Mouse (Mus musculus) limb, embryonic 14.5 days (tissue): ENCODE data around the gene Eva1b. TPM values are rescaled to one million over a fixed set of nuclear protein-coding genes. Genes with fewer than 3 reads are reported as not detected.

Experiments
- ATAC-seq: fragments of 200-750 bp; cut with Nextera tagmentation; 2 replicates; pipeline ENCODE4 v1.8.0; 2017; ENCODE audit warnings: low read depth, moderate number of reproducible peaks, moderate TSS enrichment; ENCODE audit not compliant: low FRiP score
- DNase-seq: peaks from one replicate; pipeline ENCODE4 v3.0.0-alpha.2; 2015; ENCODE audit warnings: low spot score
- H3K27ac ChIP-seq: fragments of 300-500 bp; sonication (generic); replicated peaks from 2 replicates; pipeline ENCODE4 v1.5.1; 2014; ENCODE audit warnings: low read depth, mild to moderate bottlenecking, low read length, moderate library complexity, mixed read lengths
- H3K27me3 ChIP-seq: fragments of 300-500 bp; sonication (generic); 2 replicates; pipeline ENCODE4 v1.6.1; 2014; ENCODE audit warnings: low read length, mixed read lengths; ENCODE audit not compliant: control insufficient read depth, insufficient read depth
- H3K36me3 ChIP-seq: fragments of 300-500 bp; sonication (generic); 2 replicates; pipeline ENCODE4 v1.6.1; 2014; ENCODE audit warnings: mild to moderate bottlenecking, low read length, moderate library complexity, mixed read lengths; ENCODE audit not compliant: control insufficient read depth, insufficient read depth
- H3K4me1 ChIP-seq: fragments of 300-500 bp; sonication (generic); 2 replicates; pipeline ENCODE4 v1.6.1; 2014; ENCODE audit warnings: antibody characterized with exemption, low read length, mixed read lengths; ENCODE audit not compliant: control insufficient read depth, insufficient read depth
- H3K4me2 ChIP-seq: fragments of 300-500 bp; sonication (generic); replicated peaks from 2 replicates; pipeline ENCODE4 v1.6.1; 2014; ENCODE audit warnings: low read depth, mild to moderate bottlenecking, low read length, moderate library complexity; ENCODE audit not compliant: severe bottlenecking
- H3K4me3 ChIP-seq: fragments of 300-500 bp; sonication (generic); replicated peaks from 2 replicates; pipeline ENCODE4 v1.5.1; 2014; ENCODE audit warnings: low read length
- H3K9ac ChIP-seq: fragments of 300-500 bp; sonication (generic); 2 replicates; pipeline ENCODE4 v1.6.1; 2014; ENCODE audit warnings: mild to moderate bottlenecking, low read depth, low read length, moderate library complexity; ENCODE audit not compliant: severe bottlenecking
- H3K9me3 ChIP-seq: fragments of 300-500 bp; sonication (generic); 2 replicates; pipeline ENCODE4 v1.6.1; 2016; ENCODE audit warnings: low read length; ENCODE audit not compliant: control insufficient read depth
- POLR2A ChIP-seq: fragments of 200-500 bp; IDR thresholded peaks from 2 replicates; pipeline ENCODE4 v1.8.0; 2012; ENCODE audit warnings: inconsistent platforms, mild to moderate bottlenecking, moderate library complexity, borderline replicate concordance; ENCODE audit not compliant: insufficient read depth, insufficient read length; ENCODE audit errors: extremely low read depth
- WGBS: fragments of 180-500 bp; shearing (Covaris S2); extraction: QIAGEN DNeasy Blood & Tissue Kit; methylation state at CpG from one replicate; pipeline ENCODE4 v1.1.7; 2014; 5-methylcytosine and 5-hydroxymethylcytosine counted together
- polyA plus RNA-seq, 2 experiments: library from polyadenylated mRNA; depleted of rRNA in 1 of 2; stranded (reverse) in 1 of 2; unstranded in 1 of 2; fragments of >200 nt; fragmentation: Nextera tagmentation in 1 of 2; extraction: Ambion mirVana in 1 of 2; gene quantifications; 2 replicates each; pipeline versions ENCODE4 v1.2.1 to v1.2.3; 2012 to 2014

The Eva1b gene
- polyA plus RNA-seq, 2 experiments, result 101 to 120 TPM

GRCm38 (mm10) chr4:126115871-126116521, 31.5 kb upstream of the Eva1b start:
- H3K4me3 ChIP-seq, result no peak overlapping the region
- DNase-seq (no peak), ATAC-seq (no peak)
- peaks cover 4% of the 10 kb centered on the region for H3K4me1 ChIP-seq
- no peak overlapping the region for H3K9ac ChIP-seq
- H3K27ac ChIP-seq, result no peak overlapping the region
- WGBS, result 62% methylated on average over 6 of the region's 6 CpGs
- no peak overlapping the region for H3K4me2 ChIP-seq
- H3K27me3 ChIP-seq, result no peaks in the 10 kb centered on the region
- no peaks in the 10 kb centered on the region for H3K9me3 ChIP-seq
- no peak for TF ChIP-seq POLR2A
- H3K36me3 ChIP-seq, result peaks cover 13% of the 10 kb centered on the region; the same call in 1 of the 2 replicates

DNA sequence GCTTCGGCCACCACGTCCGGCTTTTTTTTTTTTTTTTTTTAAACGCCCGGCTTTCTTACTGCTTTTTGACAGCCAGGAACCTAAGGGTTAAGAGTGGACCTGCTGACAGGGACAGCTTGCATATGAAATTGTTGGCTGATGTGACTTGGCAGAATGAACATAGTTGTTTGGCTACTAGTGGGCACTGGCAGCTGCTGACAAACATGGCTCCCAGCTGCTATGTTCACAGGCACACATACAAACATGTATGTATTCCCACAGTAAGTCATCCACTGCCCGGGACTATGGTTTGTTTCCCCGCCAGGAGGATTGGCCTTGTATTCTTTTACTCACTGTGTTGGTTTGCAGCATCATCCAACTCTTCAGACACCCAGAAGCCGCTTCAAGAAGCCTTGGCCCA, 30.4 kb upstream of the Eva1b start:
- WGBS, result 81% methylated on average over 8 of the region's 8 CpGs
- no peaks in the 10 kb centered on the region for H3K27me3 ChIP-seq
- H3K4me3 ChIP-seq, result no peak overlapping the region
- no peak for TF ChIP-seq POLR2A
- H3K4me2 ChIP-seq, result no peak overlapping the region
- H3K9ac ChIP-seq, result no peak overlapping the region
- DNase-seq (no peak), ATAC-seq (no peak)
- H3K27ac ChIP-seq, result no peak overlapping the region
- H3K9me3 ChIP-seq, result 0 out of 2 replicates have a peak, but pooled peaks cover 8% of the 10 kb centered on the region
- H3K4me1 ChIP-seq, result no peaks in the 10 kb centered on the region
- peaks cover 17% of the 10 kb centered on the region; the same call in 1 of the 2 replicates for H3K36me3 ChIP-seq

GRCm38 (mm10) chr4:126118651-126119050, 28.9 kb upstream of the Eva1b start:
- H3K4me3 ChIP-seq, result no peak overlapping the region
- H3K9ac ChIP-seq, result no peak overlapping the region
- no peaks in the 10 kb centered on the region for H3K4me1 ChIP-seq
- 84% methylated on average over 4 of the region's 4 CpGs for WGBS
- no peaks in the 10 kb centered on the region for H3K27me3 ChIP-seq
- no peak overlapping the region for H3K27ac ChIP-seq
- DNase-seq (no peak), ATAC-seq (no peak)
- TF ChIP-seq POLR2A, result no peak
- 0 out of 2 replicates have a peak, but pooled peaks cover 8% of the 10 kb centered on the region for H3K9me3 ChIP-seq
- no peak overlapping the region for H3K4me2 ChIP-seq
- H3K36me3 ChIP-seq, result peaks cover 19% of the 10 kb centered on the region

GRCm38 (mm10) chr4:126119051-126119450, 28.5 kb upstream of the Eva1b start:
- no peak for TF ChIP-seq POLR2A
- Histone ChIP-seq H3K4me2 (no peak overlapping the region), H3K4me3 (no peak overlapping the region), H3K9me3 (0 out of 2 replicates have a peak, but pooled peaks cover 8% of the 10 kb centered on the region), H3K4me1 (no peaks in the 10 kb centered on the region), H3K27me3 (no peaks in the 10 kb centered on the region), H3K27ac (no peak overlapping the region), H3K36me3 (peaks cover 23% of the 10 kb centered on the region), H3K9ac (no peak overlapping the region)
- 89% methylated on average over 1 of the region's 1 CpGs for WGBS
- ATAC-seq, result no peak
- DNase-seq, result no peak

DNA sequence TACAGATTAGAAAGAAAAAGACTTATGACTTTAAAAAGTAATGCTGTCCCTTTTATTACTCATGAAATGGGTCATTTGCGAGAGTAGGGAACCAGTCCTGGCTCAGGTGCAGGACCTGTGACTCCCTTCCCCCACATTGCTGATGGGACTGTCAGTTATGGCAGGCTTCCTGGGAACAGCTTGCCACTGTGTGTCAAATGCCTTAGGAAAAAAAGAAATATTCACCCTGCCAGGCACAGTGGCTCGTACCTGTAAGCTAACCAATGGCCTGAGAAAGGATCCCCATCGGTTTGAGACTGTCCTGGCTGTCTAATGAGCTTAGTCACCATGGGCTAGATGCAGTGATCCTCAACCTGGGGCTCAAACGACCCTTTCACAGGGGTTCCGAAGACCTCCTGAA, 27.5 kb upstream of the Eva1b start:
- Histone ChIP-seq H3K4me1 (no peaks in the 10 kb centered on the region), H3K27ac (no peak overlapping the region), H3K27me3 (no peaks in the 10 kb centered on the region), H3K9ac (no peak overlapping the region), H3K36me3 (peaks cover 32% of the 10 kb centered on the region), H3K9me3 (0 out of 2 replicates have a peak, but pooled peaks cover 8% of the 10 kb centered on the region), H3K4me2 (no peak overlapping the region), H3K4me3 (no peak overlapping the region)
- DNase-seq, result no peak
- 84% methylated on average over 5 of the region's 5 CpGs for WGBS
- ATAC-seq, result no peak
- TF ChIP-seq POLR2A, result no peak
